Mouse (Mus musculus) liver, embryonic 14.5 days (tissue): ENCODE data around the gene Ncf2.

Source experiments
- CTCF ChIP-seq: IDR thresholded peaks from 2 replicates; pipeline ENCODE4 v1.5.1; 2016; ENCODE audit warnings: antibody characterized with exemption, low read depth, control low read depth
- EP300 ChIP-seq: IDR thresholded peaks from 2 replicates; pipeline ENCODE4 v1.6.1; 2016; ENCODE audit warnings: antibody characterized with exemption, low read depth

DNA sequence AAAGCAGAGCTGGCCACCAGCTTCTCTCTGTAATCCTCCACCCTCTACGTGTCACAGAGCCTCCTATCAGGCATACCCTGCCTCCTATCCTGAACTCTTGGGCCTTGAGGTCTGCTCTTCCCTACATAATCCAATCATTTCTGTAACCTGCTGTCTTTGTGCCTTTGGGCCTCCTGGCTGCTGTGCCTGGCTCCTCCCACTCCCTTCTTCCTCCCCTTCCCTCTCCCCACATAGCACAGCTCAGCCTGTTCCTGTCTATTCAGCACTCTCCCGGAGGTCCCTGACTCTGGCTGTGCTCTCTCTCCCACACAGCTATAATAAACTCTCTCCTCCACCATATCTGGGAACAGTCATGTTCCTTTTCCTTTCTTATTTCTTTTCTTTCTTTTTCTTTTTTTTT lies at the start of gene Ncf2:
- no peak for TF ChIP-seq CTCF
- no peak for TF ChIP-seq EP300
